Mouse (Mus musculus): ENCODE measurements around the gene Gabrb1. TPM values are rescaled to one million over a fixed set of nuclear protein-coding genes. Genes with fewer than 3 reads are reported as not detected.
"Not testable (repeated sequence)": the region's sequence is repeated elsewhere in the genome, so short reads cannot be mapped to it uniquely, and the experiment has no call there.

Gene Gabrb1
- polyA plus RNA-seq, 1 experiment from 2014 or later = 0.93 TPM

DNA sequence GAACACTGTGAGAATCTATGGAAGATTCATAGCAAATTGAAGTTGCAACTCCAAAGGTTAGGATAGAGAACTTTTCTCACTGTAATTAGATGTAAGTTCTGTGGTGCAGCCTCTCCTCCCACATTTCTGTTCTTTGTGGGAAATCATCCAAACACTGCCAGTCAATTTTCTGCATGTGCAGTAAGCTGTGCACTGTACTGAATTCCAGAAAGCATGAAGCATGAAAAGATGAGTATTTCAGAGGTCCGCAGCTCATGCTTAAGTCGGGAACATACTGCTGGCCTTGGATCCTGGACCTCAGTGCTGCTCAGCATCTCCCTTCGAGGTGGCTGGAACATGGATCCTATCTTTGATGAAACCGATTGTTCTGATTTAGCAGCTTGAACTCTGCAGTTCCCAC, 468.8 kb downstream of the Gabrb1 start:
- Histone ChIP-seq H3K27ac (no peak overlapping the region), H3K4me2 (no peak overlapping the region), H3K9ac (no peak overlapping the region), H3K27me3 (no peaks in the 10 kb centered on the region), H3K36me3 (no peaks in the 10 kb centered on the region), H3K4me3 (no peak overlapping the region), H3K9me3 (replicated peaks) (no peaks in the 10 kb centered on the region), H3K4me1 (replicated peaks) (no peaks in the 10 kb centered on the region)
- ATAC-seq (replicated peaks; ENCODE audit: insufficient number of reproducible peaks, insufficient read depth, low FRiP score, low read depth) = no peak
- WGBS = 86% methylated on average over 4 of the region's 4 CpGs

DNA sequence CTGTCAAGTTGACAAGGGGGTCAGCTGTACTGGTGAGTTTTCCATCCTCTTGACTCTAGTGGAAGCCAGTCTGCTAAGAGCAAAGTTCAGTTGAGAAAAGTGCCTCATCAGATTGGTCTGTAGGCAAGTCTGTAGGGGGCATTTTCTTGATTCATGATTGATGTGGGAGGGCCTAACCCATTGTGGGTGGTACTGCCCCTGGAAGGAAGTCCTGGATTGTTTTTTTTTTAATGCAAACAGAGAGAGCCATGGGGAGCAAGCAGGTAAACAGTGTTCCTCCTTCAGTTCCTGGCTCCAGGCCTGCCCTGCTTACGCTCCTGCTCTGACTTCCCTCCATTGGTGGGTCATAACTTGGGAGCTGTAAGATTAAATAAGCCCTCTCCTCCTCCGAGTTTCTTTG, 476.0 kb downstream of the Gabrb1 start:
- Histone ChIP-seq H3K36me3 (no peaks in the 10 kb centered on the region), H3K27me3 (no peaks in the 10 kb centered on the region), H3K9me3 (replicated peaks) (no peaks in the 10 kb centered on the region), H3K27ac (no peak overlapping the region), H3K9ac (no peak overlapping the region), H3K4me2 (no peak overlapping the region), H3K4me1 (replicated peaks) (no peaks in the 10 kb centered on the region), H3K4me3 (no peak overlapping the region)
- ATAC-seq (replicated peaks; ENCODE audit: insufficient number of reproducible peaks, insufficient read depth, low FRiP score, low read depth) = no peak
- WGBS = 59% methylated on average over 2 of the region's 2 CpGs

DNA sequence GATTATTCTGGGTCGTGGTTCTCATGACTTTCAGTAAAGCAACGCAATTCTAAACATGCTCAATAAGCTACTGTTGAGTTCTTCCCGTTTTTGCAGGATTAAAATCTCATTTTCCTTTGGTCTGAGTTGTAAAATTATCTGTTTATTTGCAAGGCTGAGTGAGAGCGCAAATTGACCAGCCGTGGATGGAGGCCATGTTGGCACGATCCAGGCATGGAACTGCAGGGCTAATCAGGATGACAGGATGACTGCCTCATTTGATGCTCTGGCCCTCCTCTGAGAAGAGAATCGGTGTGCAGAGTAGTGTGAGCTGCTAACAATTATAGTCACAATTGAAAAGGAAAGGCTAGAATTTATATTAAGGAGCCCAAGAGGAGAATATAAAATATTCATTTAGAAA, 480.3 kb downstream of the Gabrb1 start:
- Histone ChIP-seq H3K36me3 (no peaks in the 10 kb centered on the region), H3K4me3 (no peak overlapping the region), H3K27ac (no peak overlapping the region), H3K9me3 (replicated peaks) (no peaks in the 10 kb centered on the region), H3K27me3 (no peaks in the 10 kb centered on the region), H3K4me2 (no peak overlapping the region), H3K4me1 (replicated peaks) (no peaks in the 10 kb centered on the region), H3K9ac (no peak overlapping the region)
- no peak for ATAC-seq (replicated peaks; ENCODE audit: insufficient number of reproducible peaks, insufficient read depth, low FRiP score, low read depth)
- 83% methylated on average over 7 of the region's 7 CpGs for WGBS

DNA sequence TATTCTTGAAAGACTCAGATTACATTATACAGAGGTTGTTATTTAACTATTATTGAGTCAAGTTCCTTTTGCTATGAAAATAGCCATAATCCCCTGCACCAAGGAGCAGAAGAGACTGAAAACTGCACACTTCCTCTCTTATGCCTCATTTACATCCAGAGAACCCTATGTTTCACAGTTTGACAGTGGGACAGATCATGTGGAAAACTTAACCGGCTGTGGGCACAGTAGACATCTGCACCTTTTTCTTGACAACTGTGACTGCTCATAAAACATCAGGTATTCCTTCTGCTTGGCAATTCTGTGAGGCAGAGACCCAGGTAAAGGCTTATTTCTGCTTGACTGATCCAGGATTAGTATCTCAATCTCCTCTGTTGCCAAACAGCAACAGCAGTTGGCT, 481.7 kb downstream of the Gabrb1 start:
- no peaks in the 10 kb centered on the region for H3K27me3 ChIP-seq
- H3K4me3 ChIP-seq = no peak overlapping the region
- WGBS = 65% methylated on average over 1 of the region's 1 CpGs

DNA sequence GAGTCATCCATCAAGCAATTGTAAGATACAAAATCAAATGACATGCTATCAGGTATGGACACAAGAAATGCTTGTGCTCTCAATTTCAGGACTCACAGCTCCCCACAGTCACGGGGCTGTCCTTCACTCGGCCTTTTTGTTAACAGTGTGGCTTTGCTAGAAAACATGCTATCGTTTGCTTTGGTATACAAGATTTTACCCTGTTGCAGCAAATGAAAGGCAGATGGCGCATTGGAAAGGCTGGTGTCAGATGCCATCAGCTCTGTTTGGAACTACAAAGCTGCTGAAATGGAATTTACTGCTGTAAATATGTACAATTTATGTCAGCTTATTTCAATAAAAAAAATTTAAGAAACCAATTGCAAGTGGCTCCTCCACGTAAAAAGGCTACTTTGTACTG, 490.8 kb downstream of the Gabrb1 start:
- Histone ChIP-seq H3K9me3 (replicated peaks) (no peaks in the 10 kb centered on the region), H3K27me3 (no peaks in the 10 kb centered on the region), H3K36me3 (no peaks in the 10 kb centered on the region), H3K9ac (no peak overlapping the region), H3K4me3 (no peak overlapping the region), H3K4me1 (replicated peaks) (no peaks in the 10 kb centered on the region), H3K27ac (no peak overlapping the region), H3K4me2 (no peak overlapping the region)
- no peak for ATAC-seq (replicated peaks; ENCODE audit: insufficient number of reproducible peaks, insufficient read depth, low FRiP score, low read depth)
- WGBS = 78% methylated on average over 5 of the region's 5 CpGs

More for the DNA sequence above, 481.7 kb downstream of the Gabrb1 start:
- no peak overlapping the region for H3K4me2 ChIP-seq
- no peaks in the 10 kb centered on the region for H3K4me1 ChIP-seq (replicated peaks)
- H3K9ac ChIP-seq = no peak overlapping the region
- no peaks in the 10 kb centered on the region for H3K36me3 ChIP-seq
- no peak overlapping the region for H3K27ac ChIP-seq
- ATAC-seq (replicated peaks; ENCODE audit: insufficient number of reproducible peaks, insufficient read depth, low FRiP score, low read depth) = no peak
- H3K9me3 ChIP-seq (replicated peaks) = no peaks in the 10 kb centered on the region

DNA sequence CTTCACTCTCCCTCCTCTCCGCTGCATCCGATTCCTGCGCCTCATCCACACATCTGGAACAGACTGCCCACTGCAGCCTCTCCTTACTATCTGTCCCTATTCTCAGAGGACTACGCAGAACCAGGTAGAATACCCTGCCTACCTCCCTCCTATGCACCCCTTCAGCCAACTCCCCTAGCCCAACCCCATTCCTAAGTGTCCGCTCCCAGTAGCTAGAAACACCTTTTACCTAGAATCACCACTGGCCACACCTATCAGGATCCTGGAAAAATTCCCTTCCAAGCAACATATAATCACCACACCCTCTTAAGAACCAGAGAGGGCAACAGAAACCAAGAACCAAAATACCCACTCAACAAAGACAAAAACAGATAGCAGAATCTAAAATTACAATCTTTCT, 493.0 kb downstream of the Gabrb1 start:
- no peaks in the 10 kb centered on the region for H3K9me3 ChIP-seq (replicated peaks)
- 86% methylated on average over 5 of the region's 5 CpGs for WGBS
- no peak overlapping the region for H3K4me2 ChIP-seq
- H3K9ac ChIP-seq = no peak overlapping the region
- H3K27me3 ChIP-seq = no peaks in the 10 kb centered on the region
- H3K36me3 ChIP-seq = no peaks in the 10 kb centered on the region
- no peak for ATAC-seq (replicated peaks; ENCODE audit: insufficient number of reproducible peaks, insufficient read depth, low FRiP score, low read depth)
- H3K4me3 ChIP-seq = no peak overlapping the region
- H3K4me1 ChIP-seq (replicated peaks) = no peaks in the 10 kb centered on the region
- H3K27ac ChIP-seq = no peak overlapping the region

DNA sequence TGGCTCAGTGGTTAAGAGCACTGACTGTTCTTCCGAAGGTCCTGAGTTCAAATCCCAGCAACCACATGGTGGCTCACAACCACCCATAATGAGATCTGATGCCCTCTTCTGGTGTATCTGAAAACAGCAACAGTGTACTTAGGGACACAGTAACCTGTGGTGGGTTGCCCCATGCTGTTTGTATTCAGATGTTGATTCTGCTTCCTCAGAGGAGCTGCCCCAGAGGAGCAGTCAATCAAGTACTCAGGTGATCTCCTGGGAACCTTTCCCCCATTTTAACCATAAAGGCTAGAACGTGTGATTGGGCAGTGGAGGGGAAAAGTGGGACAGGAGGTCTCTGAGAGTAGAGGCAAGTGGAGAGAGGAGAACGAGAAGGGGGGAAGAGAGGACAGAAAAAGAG, 497.8 kb downstream of the Gabrb1 start:
- not testable (repeated sequence) for H3K27me3 ChIP-seq; H3K4me2 ChIP-seq; ATAC-seq (replicated peaks; ENCODE audit: insufficient number of reproducible peaks, insufficient read depth, low FRiP score, low read depth); H3K9ac ChIP-seq; H3K4me1 ChIP-seq (replicated peaks); H3K27ac ChIP-seq; H3K9me3 ChIP-seq (replicated peaks); H3K4me3 ChIP-seq
- WGBS = 84% methylated on average over 3 of the region's 3 CpGs
- H3K36me3 ChIP-seq = peaks cover 26% of the 10 kb centered on the region

DNA sequence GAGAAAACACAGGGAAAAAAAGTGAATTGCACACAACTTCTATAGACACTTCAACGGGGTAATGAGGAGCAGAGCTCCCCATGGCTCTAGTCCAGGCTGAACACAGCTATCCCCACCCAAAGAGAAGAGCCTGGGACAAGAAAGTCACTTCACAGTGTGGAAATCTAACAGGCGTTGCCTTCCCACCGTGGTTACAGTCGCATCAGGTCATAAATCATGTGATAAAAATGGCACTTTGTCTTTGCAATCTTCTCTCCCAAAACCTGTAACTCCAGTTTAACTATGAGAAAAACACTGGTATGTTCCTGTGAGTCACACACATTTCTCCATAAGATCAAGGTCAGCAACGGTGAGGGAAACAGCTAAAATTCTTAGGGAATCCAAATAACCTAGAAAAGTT, 498.7 kb downstream of the Gabrb1 start:
- Histone ChIP-seq H3K36me3 (peaks cover 35% of the 10 kb centered on the region), H3K27ac (no peak overlapping the region), H3K27me3 (no peaks in the 10 kb centered on the region), H3K9ac (no peak overlapping the region), H3K9me3 (replicated peaks) (no peaks in the 10 kb centered on the region), H3K4me1 (replicated peaks) (peaks cover 4% of the 10 kb centered on the region; the same call in 1 of the 2 replicates), H3K4me3 (no peak overlapping the region), H3K4me2 (no peak overlapping the region)
- ATAC-seq (replicated peaks; ENCODE audit: insufficient number of reproducible peaks, insufficient read depth, low FRiP score, low read depth) = no peak
- WGBS = 84% methylated on average over 5 of the region's 5 CpGs

DNA sequence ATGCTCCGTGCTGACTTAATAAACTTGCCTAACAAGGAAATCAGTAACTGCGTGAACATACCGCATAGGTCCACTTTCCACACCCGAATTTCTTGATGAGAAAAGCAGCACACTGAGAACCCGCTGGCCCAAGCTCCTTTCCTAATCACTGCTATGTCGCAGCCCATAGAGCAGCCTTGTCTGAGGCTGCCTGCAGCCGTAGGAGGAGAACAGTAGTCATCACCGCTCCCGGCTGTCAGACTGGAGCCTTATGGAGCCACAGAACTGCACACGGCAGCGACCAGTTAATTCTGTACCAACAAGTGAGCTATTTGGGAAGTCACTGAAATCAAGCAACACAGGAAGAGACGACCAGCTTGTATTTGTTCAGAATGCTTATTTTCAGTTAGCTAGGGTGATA, 500.8 kb downstream of the Gabrb1 start:
- no peak overlapping the region for H3K4me3 ChIP-seq
- H3K9ac ChIP-seq = no peak overlapping the region
- no peak overlapping the region for H3K27ac ChIP-seq
- H3K4me1 ChIP-seq (replicated peaks) = peaks cover 4% of the 10 kb centered on the region; the same call in 1 of the 2 replicates
- no peaks in the 10 kb centered on the region for H3K9me3 ChIP-seq (replicated peaks)
- WGBS = 76% methylated on average over 12 of the region's 12 CpGs
- peaks cover 41% of the 10 kb centered on the region for H3K36me3 ChIP-seq
- no peak for ATAC-seq (replicated peaks; ENCODE audit: insufficient number of reproducible peaks, insufficient read depth, low FRiP score, low read depth)
- no peaks in the 10 kb centered on the region for H3K27me3 ChIP-seq
- no peak overlapping the region for H3K4me2 ChIP-seq

DNA sequence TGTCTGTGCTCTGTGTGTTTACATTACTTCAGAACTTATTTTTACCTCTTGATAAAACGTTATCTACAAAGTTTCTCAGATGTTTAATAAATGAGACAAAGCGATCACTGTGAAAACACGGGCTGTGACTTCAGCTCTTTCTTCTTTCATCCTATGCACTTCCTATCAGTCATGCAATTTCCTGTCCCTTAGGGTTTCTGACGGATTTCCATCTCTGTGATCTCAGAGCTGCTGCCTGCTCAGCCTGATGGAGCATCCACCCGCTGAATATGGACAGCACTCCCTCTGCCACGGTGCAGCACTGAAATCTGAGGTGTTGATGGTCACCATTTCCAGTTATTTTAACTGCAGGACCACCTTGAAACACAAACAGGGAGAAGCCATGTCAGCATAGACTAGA, 501.6 kb downstream of the Gabrb1 start:
- Histone ChIP-seq H3K4me1 (replicated peaks) (peaks cover 9% of the 10 kb centered on the region), H3K27me3 (no peaks in the 10 kb centered on the region), H3K4me2 (no peak overlapping the region), H3K36me3 (peaks cover 46% of the 10 kb centered on the region), H3K4me3 (no peak overlapping the region), H3K27ac (no peak overlapping the region), H3K9ac (no peak overlapping the region), H3K9me3 (replicated peaks) (no peaks in the 10 kb centered on the region)
- WGBS = 55% methylated on average over 6 of the region's 6 CpGs
- no peak for ATAC-seq (replicated peaks; ENCODE audit: insufficient number of reproducible peaks, insufficient read depth, low FRiP score, low read depth)

DNA sequence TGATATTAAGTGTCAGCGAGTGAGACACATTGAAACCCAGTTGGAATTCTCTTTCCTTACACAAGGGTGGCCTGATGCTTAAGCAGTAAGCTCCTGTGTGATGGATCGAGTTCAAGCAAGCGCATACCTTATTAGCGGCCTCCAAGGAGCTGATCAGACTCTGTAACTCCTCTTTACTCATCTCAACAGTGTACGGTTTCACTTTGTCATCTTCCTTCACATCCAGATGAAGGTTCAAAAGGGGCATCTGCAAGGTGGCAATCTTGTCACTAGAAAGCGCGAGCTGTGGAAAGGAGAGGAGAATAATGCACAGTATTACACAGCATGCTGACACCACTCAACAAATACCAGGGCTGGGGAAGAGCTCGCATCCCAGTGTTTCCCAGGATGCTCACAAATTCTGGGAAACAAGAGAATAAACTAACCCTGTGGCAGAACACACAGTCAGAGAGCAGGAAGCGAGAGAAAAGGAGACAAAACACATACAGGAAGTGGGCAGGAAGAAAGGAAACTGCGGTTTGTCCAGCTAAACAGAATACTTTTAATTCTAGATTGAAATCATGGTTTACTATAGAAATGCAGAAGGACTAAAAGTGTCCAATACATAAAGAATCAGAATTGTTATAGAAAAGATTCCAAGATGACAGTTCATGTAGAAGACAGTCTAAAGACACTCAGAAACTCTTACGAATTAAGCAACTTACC, 503.0 kb downstream of the Gabrb1 start:
- Histone ChIP-seq H3K9me3 (replicated peaks) (no peaks in the 10 kb centered on the region), H3K27me3 (no peaks in the 10 kb centered on the region), H3K36me3 (peaks cover 48% of the 10 kb centered on the region), H3K9ac (no peak overlapping the region), H3K4me3 (no peak overlapping the region), H3K4me2 (no peak overlapping the region), H3K27ac (no peak overlapping the region), H3K4me1 (replicated peaks) (peaks cover 11% of the 10 kb centered on the region)
- ATAC-seq (replicated peaks; ENCODE audit: insufficient number of reproducible peaks, insufficient read depth, low FRiP score, low read depth) = no peak
- 82% methylated on average over 11 of the region's 11 CpGs for WGBS

DNA sequence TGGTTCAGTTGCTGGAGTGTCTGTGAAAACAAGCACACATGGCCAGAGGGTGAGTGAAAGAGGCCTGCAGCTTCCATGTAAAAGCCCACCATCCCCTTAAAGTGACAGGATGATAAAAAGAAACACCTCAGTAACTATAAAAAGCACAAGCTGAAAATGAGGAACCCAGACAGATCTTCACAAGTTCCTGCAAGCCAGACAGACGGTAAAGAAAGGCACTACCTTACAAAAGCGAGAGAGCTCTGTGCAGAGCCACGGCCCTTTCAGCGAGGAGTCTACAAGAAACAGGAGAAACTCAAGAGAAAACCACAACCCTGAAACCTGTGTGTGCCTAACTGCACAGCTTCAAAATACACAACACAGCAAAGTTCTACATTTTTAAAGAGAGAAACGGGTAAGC, 504.9 kb downstream of the Gabrb1 start:
- no peak for ATAC-seq (replicated peaks; ENCODE audit: insufficient number of reproducible peaks, insufficient read depth, low FRiP score, low read depth)
- H3K36me3 ChIP-seq = peaks cover 40% of the 10 kb centered on the region
- peaks cover 26% of the 10 kb centered on the region for H3K4me1 ChIP-seq (replicated peaks)
- no peak overlapping the region for H3K4me2 ChIP-seq
- no peak overlapping the region for H3K27ac ChIP-seq
- H3K9me3 ChIP-seq (replicated peaks) = no peaks in the 10 kb centered on the region
- H3K27me3 ChIP-seq = no peaks in the 10 kb centered on the region
- no peak overlapping the region for H3K4me3 ChIP-seq
- H3K9ac ChIP-seq = no peak overlapping the region
- WGBS = 60% methylated on average over 5 of the region's 5 CpGs

Data from heart, embryonic 15.5 days (tissue).